Mouse (Mus musculus) thymus, postnatal 0 days (tissue): ENCODE data around the gene Bcl2l11. TPM values are rescaled to one million over a fixed set of nuclear protein-coding genes. Genes with fewer than 3 reads are reported as not detected.
"Not testable (repeated sequence)": the region's sequence is repeated elsewhere in the genome, so short reads cannot be mapped to it uniquely, and the experiment has no call there.

Experiments used
- DNase-seq: peaks from one replicate; pipeline ENCODE4 v3.0.0-alpha.2; 2015; ENCODE audit warnings: low spot score
- polyA plus RNA-seq: library from polyadenylated mRNA; unstranded; fragments of >200 nt; fragmentation: Nextera tagmentation; extraction: Ambion mirVana; gene quantifications from 2 replicates; pipeline ENCODE4 v1.2.1, GENCODE M21; 2015

The Bcl2l11 gene
- polyA plus RNA-seq, result 24.4 and 25.6 TPM in 2 replicates

DNA sequence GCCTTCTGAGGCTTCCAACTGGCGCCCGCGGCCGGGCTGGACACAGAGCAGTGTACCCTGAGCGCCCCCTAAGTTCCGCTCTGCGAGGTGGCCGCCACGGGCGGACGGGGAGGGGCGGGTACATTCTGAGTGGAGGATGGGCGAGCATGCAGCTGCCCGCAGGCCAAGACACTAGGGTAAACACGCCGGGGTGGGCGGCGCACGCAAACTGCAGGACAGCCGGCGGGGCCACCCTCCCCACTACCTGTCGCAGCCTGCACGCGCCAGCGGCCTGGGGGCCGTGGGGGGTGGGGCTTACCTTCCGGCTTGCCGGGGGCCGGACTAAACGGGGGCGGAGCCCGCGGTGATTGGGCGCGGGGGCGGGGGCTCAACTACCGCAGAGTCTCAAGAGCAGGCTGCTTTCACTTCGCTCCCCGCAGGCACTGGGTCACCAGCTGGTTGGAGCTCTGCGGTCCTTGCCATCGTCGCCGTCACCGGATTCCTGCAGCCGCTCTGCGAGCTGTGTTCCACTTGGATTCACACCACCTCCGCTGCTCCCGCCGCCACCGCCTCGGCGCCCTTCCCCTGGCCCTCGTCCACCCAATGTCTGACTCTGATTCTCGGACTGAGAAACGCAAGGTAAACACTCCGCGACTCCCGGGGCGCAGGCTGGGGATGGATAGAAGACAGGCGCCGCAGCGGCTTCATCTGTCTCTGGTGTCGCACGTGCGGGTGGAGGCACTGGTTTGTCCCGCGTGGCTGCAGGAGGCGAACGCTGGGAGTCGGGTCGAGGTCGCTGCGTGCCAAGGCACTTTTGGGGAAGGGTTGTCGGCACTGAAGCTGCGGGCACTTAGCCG, at the start of gene Bcl2l11:
Gene Bcl2l11, plus strand, starts transcription at position 404 of the 836 bp plus-strand sequence.
- DNase-seq, result peak; percentile 96

DNA sequence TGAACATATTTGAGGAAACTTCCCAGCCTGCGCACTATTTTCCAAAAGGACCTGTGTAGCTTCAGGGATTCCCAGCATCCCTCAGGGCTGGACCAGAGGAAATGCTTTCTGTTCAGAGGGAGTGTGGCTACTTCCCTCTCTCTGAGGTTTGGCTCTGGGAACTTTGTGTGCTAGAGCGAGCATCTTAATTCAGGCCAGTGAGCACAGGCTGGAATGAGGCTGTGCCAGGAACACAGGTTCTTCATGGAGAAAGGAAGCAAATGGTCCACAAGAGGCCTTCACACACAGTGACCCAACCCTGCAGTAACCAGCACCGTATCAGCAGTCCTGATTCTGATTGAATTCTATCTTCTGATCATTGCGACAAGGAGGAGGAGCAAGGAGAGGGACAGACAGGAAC, 48.9 kb upstream of the Bcl2l11 start:
- DNase-seq, result no peak

GRCm38 (mm10) chr2:128078859-128079258, 47.0 kb upstream of the Bcl2l11 start:
- peak; percentile 53 for DNase-seq

GRCm38 (mm10) chr2:128079316-128079715, 46.5 kb upstream of the Bcl2l11 start:
- no peak for DNase-seq

DNA sequence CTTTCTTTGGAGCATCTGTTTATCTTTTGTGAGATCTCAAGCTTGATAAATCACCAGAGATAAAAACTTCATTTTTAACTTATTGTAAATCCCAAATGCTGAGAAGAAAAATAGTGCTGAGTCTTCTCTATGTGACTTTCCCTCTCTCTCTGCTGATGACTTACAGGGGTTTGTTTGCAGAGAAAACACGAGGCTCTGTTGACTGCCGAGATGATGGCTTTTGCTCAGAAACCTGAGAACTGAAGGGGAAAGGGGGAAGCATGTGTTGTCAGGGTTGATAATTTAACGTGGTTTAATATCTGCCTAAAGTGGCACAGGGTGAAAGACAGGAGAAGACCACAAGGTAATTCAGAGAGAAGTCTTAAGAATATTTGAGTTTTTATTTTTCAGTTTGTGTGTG, 42.0 kb upstream of the Bcl2l11 start:
- DNase-seq, result no peak

- DNase-seq, result no peak
Observed at GRCm38 (mm10) chr2:128084607-128085006, 41.2 kb upstream of the Bcl2l11 start.

- DNase-seq, result no peak
Observed at GRCm38 (mm10) chr2:128085481-128085880, 40.4 kb upstream of the Bcl2l11 start.

DNA sequence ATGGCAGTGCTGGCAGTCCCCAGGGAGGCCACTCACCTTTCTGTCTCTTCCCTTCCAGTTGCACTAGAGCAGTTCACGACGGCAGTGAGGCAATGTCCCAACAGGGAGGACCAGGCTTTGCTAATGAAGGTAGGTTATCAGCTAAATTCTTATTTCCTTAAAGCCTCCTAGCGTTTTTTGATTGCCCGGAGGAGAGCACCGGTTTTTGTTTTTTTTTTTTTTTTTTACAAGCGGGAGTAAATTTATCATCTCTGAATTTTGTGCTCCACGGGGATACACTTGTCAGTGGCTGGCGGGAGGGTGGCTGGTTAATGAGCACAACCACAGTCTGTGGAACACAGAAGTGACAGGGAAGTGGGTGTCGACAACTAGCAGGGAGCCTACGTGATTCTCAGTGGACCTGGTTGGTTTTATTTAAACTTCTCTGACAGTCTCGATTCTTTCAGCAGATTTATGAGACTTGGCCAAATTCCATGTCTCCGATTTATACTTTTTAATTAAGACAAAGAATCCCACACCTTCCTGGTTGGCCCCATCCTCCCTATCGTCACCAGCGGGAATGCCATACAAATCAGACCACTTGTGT, 39.4 kb upstream of the Bcl2l11 start:
- no peak for DNase-seq

DNA sequence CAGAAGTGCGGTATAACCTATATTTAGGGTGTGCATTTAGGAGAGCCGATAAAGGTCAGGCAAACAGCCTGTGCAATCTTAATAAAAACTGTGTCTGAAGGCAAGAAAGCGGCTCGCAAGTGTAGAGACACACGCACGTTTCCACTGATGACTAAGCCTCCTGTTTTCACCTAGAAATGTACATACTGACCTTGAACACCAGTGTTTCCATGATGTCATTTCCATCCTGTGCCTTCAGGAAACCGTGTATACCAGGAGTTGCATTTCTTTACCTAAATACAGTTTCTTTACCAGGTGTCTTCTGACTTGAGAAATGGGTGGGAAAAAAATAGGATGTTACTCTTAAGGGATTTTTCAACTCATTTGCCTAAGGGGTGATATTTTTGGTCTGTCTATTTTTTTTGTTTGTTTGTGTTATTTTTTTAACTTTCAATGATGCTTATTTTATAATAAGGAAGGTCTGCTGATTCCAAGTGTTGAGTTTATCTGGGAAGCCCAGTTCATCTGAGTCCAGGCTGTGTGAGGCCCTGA, 38.8 kb upstream of the Bcl2l11 start:
- peak; percentile 30 for DNase-seq

- DNase-seq, result no peak
Observed at GRCm38 (mm10) chr2:128087798-128088545, 37.9 kb upstream of the Bcl2l11 start.

DNA sequence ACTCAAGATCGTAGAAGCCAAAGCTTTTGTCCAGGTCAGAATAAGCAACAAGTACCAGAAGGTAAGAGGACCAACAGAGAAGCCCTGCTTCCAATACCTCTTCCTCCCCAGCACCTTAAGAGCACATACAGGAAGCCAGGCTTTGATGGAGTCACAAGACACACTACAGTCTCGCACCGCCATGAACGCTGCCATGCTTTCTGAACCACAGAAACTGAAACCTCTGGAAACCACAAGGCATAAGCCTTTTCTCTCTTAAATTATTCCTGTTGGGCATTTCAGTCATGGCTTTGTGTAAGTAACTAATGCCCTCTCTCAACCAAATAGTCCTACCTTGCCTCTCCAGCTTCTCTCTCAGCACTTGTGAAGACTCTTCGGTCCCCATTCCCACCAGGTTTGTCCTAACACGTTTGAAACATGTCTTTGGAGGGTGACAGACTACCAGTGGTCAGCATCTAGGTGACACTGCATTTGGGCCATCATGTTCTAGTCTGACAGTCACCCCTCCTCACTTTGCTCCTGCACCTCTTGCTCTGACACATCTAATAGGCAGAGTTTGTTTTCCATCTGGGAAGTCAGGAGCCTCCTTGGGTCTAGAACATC, 35.5 kb upstream of the Bcl2l11 start:
- DNase-seq, result peak; percentile 55

- DNase-seq, result peak; percentile 59
Observed at GRCm38 (mm10) chr2:128091431-128092369, 34.1 kb upstream of the Bcl2l11 start.

DNA sequence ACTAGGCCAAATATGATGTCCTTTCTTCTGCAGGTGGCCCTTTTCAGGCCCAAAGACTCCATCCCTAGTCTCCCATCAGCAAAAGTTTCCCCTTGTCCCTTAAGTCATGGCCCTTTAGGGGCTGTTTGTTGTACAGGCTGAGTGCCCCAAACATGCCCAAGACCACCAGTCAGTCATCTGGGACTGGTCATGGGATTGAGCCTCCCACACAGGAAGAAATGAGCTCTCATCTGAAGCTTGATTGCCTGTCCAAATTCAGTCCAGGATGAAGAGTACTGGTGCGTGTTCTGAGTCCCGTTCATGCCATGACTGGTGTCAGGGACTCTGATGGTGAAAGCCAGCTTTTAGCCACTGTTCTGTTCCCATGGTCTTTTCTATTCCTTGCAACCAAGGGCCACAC, 33.4 kb upstream of the Bcl2l11 start:
- DNase-seq, result no peak

DNA sequence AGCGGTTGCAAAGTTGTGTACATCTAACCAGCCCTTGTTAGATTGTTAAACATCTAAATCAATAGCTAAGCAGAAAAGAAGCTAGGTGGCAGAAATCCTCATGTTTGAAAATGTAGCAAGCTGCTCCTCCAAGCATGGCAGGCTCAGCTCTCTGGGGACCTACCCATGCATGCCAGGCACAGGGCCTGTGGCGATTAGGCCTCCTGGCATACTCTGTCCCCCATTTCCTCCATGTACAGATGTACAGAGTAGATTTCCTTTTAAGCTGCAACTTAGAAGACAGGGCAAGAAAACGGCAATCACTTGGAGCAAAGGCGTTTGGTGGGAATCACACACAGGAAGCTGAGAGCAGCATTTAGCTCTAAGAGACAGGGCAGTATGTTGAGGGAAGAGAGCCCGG, 31.6 kb upstream of the Bcl2l11 start:
- DNase-seq, result no peak

DNA sequence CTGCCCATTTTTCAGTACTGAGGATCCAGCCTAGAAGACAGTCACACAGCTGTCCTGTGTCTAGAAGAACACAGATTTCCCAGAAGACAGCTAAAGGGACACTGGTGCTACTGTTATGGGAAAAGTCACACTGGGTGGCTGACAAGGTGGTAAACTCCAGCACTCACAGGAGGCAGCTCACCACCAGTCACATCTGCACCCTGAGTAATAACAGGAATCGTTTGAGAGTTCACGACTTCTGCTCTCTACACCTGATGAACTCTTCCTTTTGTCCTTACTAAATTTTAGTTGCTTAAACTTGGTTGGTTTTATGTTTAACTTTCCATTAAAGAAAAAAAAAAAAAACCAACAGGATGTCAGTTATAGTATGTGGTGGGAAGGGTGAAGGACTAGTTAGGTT, 31.2 kb upstream of the Bcl2l11 start:
- no peak for DNase-seq

- DNase-seq, result no peak
Observed at GRCm38 (mm10) chr2:128095270-128095669, 30.6 kb upstream of the Bcl2l11 start.

DNA sequence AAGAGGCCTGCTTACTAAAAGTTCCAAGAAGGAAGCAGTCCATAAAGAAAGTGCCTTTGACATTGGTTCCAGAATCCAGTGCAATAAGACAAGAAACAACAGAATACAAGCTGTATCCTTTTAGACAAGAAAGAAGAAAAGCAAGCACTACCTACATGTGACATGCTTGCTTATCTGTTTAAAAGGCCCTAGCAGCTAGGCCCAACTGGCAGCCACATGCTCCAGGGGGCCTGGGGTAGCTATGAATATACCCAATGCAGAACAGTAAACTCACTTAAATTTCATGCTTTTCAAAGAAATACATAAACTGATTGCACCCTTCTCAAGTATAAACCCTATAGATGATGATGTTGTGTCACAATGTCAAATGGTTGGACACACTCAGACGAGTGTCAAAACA, 29.8 kb upstream of the Bcl2l11 start:
- no peak for DNase-seq

GRCm38 (mm10) chr2:128098118-128098517, 27.7 kb upstream of the Bcl2l11 start:
- not testable (repeated sequence) for DNase-seq

DNA sequence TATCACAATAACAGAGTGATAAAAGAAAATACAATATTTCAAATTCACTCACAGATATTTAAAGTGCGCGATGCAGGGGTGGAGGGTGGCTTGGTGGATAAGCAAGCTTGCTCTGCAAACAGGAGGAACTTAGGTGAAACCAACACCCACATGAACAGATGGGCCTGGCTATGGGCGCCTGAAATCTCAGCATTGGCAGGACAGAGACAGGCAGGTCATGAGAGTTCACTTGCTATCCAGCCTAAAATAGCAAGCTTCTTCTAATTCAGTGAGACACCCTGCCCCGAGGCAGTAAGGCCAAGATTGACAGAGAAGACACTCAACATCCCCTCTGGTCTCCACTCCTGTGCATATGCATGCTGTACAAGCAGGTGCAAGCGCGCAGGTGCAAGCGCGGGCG, 23.8 kb upstream of the Bcl2l11 start:
- DNase-seq, result no peak

DNA sequence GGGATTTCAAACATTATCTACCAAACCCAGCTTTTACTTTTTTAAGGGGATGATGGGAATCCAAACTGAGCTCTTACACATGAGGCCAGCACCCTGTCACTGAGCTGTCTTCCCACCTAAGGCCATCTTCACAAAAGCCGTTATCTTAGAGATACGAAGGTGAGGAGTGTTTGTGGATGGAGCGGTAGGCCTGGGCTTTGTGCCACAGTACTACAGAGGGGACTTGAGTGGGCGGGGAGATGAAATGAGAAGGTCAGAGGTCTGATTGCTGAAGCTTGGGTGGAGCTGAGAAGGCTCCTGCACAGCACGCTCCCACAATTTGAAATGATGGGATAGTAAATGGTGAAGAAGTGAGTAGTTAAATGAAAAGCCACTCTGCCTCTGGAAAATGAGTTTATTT, 21.0 kb upstream of the Bcl2l11 start:
- DNase-seq, result no peak
